Comparison of ENCODE assay signal across 21 mouse cellular contexts in genomic region chr3:25629198-25629597, GRCm38 (mm10).
DNase-seq lines count a peak whose midpoint lies in the region; ATAC-seq and TF ChIP-seq lines count a peak whose summit lies in the region.
"Had no signal": no experiment of that assay in that cellular context is flagged by ENCODE, and none has a peak within 500 bp of the region (broad histone marks: within the 10 kb centered on the region; RNA-seq: fewer than 3 reads in every experiment).

No protein-coding gene starts in this region.

- WGBS in embryonic facial prominence, embryonic 11.5 days = 51% methylated on average over 2 of the region's 2 CpGs
- whole genome bisulfite sequencing in embryonic facial prominence, embryonic 10.5 days = 58% methylated on average over 2 of the region's 2 CpGs
- 22% methylated on average over 2 of the region's 2 CpGs for WGBS in embryonic facial prominence, embryonic 14.5 days
- 28% methylated on average over 2 of the region's 2 CpGs for WGBS in limb, embryonic 14.5 days
- WGBS in liver, embryonic 11.5 days = 92% methylated on average over 2 of the region's 2 CpGs

- no peak for ATAC-seq in embryonic facial prominence, embryonic 11.5 days (replicated peaks; ENCODE audit: insufficient number of reproducible peaks, low FRiP score, low TSS enrichment, low read depth)
- ATAC-seq in embryonic facial prominence, embryonic 14.5 days (ENCODE audit: low read depth) = no peak
- ATAC-seq in limb, embryonic 14.5 days (ENCODE audit: low FRiP score, low read depth) = peak; percentile 55; the same call in 1 of the 2 replicates
- no peak for ATAC-seq in liver, embryonic 11.5 days (replicated peaks; ENCODE audit: low FRiP score)
- ATAC-seq: activated CD4-positive, CD25-positive, alpha-beta regulatory T cell, adult 4 months; forebrain, embryonic 13.5 days; forebrain, embryonic 15.5 days; forebrain, postnatal 0 days; Patski had no signal

- H3K4me3 ChIP-seq in embryonic facial prominence, embryonic 11.5 days (ENCODE audit: low read depth, low read length) = no peak overlapping the region
- no peak overlapping the region for H3K4me3 ChIP-seq in embryonic facial prominence, embryonic 10.5 days
- no peak overlapping the region for H3K4me3 ChIP-seq in embryonic facial prominence, embryonic 14.5 days (ENCODE audit: low read depth, low read length)
- H3K4me3 ChIP-seq in limb, embryonic 14.5 days (replicated peaks; ENCODE audit: low read length) = no peak overlapping the region
- no peak overlapping the region for H3K4me3 ChIP-seq in liver, embryonic 11.5 days (ENCODE audit: low read depth, low read length)
- H3K4me3 ChIP-seq: embryonic facial prominence, embryonic 13.5 days; forebrain, embryonic 13.5 days; forebrain, embryonic 15.5 days had no signal

- H3K27me3 ChIP-seq in embryonic facial prominence, embryonic 11.5 days (ENCODE audit: control insufficient read depth, insufficient read depth, low read length) = no peaks in the 10 kb centered on the region
- no peaks in the 10 kb centered on the region for H3K27me3 ChIP-seq in embryonic facial prominence, embryonic 10.5 days (replicated peaks; ENCODE audit: low read depth, poor library complexity, severe bottlenecking)
- no peaks in the 10 kb centered on the region for H3K27me3 ChIP-seq in embryonic facial prominence, embryonic 14.5 days (replicated peaks; ENCODE audit: control insufficient read depth, insufficient read depth, low read length)
- H3K27me3 ChIP-seq in limb, embryonic 14.5 days (ENCODE audit: control insufficient read depth, insufficient read depth, low read length) = no peaks in the 10 kb centered on the region
- H3K27me3 ChIP-seq in liver, embryonic 11.5 days (replicated peaks; ENCODE audit: control insufficient read depth, insufficient read depth, low read length) = no peaks in the 10 kb centered on the region
- H3K27me3 ChIP-seq: embryonic facial prominence, embryonic 13.5 days; forebrain, embryonic 13.5 days; forebrain, embryonic 15.5 days; Patski had no signal

- H3K4me1 ChIP-seq in embryonic facial prominence, embryonic 11.5 days (ENCODE audit: control insufficient read depth, insufficient read depth, low read length) = no peaks in the 10 kb centered on the region
- no peaks in the 10 kb centered on the region for H3K4me1 ChIP-seq in embryonic facial prominence, embryonic 10.5 days
- H3K4me1 ChIP-seq in embryonic facial prominence, embryonic 14.5 days (ENCODE audit: control insufficient read depth, insufficient read depth, low read length) = no peaks in the 10 kb centered on the region
- H3K4me1 ChIP-seq in limb, embryonic 14.5 days (ENCODE audit: control insufficient read depth, insufficient read depth, low read length) = no peaks in the 10 kb centered on the region
- no peaks in the 10 kb centered on the region for H3K4me1 ChIP-seq in liver, embryonic 11.5 days (replicated peaks; ENCODE audit: control insufficient read depth, insufficient read depth, low read length)
- H3K4me1 ChIP-seq: embryonic facial prominence, embryonic 13.5 days; forebrain, embryonic 13.5 days; forebrain, embryonic 15.5 days had no signal

- no peak overlapping the region for H3K27ac ChIP-seq in embryonic facial prominence, embryonic 11.5 days (replicated peaks; ENCODE audit: low read depth, low read length)
- no peak overlapping the region for H3K27ac ChIP-seq in embryonic facial prominence, embryonic 10.5 days (replicated peaks)
- H3K27ac ChIP-seq in embryonic facial prominence, embryonic 14.5 days (replicated peaks; ENCODE audit: low read depth, low read length) = no peak overlapping the region
- H3K27ac ChIP-seq in limb, embryonic 14.5 days (replicated peaks; ENCODE audit: low read depth, low read length) = no peak overlapping the region
- no peak overlapping the region for H3K27ac ChIP-seq in liver, embryonic 11.5 days (ENCODE audit: low read depth, low read length)
- H3K27ac ChIP-seq: embryonic facial prominence, embryonic 13.5 days; forebrain, embryonic 13.5 days; forebrain, embryonic 15.5 days had no signal

- H3K36me3 ChIP-seq in embryonic facial prominence, embryonic 11.5 days (replicated peaks; ENCODE audit: control insufficient read depth, insufficient read depth, low read depth, low read length) = no peaks in the 10 kb centered on the region
- H3K36me3 ChIP-seq in embryonic facial prominence, embryonic 10.5 days (replicated peaks) = no peaks in the 10 kb centered on the region
- H3K36me3 ChIP-seq in embryonic facial prominence, embryonic 14.5 days (ENCODE audit: control insufficient read depth, insufficient read depth, low read length) = no peaks in the 10 kb centered on the region
- no peaks in the 10 kb centered on the region for H3K36me3 ChIP-seq in limb, embryonic 14.5 days (ENCODE audit: control insufficient read depth, insufficient read depth, low read length)
- H3K36me3 ChIP-seq in liver, embryonic 11.5 days (ENCODE audit: control insufficient read depth, insufficient read depth, low read length) = no peaks in the 10 kb centered on the region
- H3K36me3 ChIP-seq: embryonic facial prominence, embryonic 13.5 days; forebrain, embryonic 15.5 days had no signal

- H3K4me2 ChIP-seq in embryonic facial prominence, embryonic 11.5 days (ENCODE audit: low read depth, low read length) = no peak overlapping the region
- H3K4me2 ChIP-seq in embryonic facial prominence, embryonic 14.5 days (ENCODE audit: low read depth, low read length) = no peak overlapping the region
- no peak overlapping the region for H3K4me2 ChIP-seq in limb, embryonic 14.5 days (replicated peaks; ENCODE audit: low read depth, low read length, severe bottlenecking)
- H3K4me2 ChIP-seq in liver, embryonic 11.5 days = no peak overlapping the region
- H3K4me2 ChIP-seq: embryonic facial prominence, embryonic 13.5 days; forebrain, embryonic 13.5 days; forebrain, embryonic 15.5 days had no signal

- no peaks in the 10 kb centered on the region for H3K9me3 ChIP-seq in embryonic facial prominence, embryonic 11.5 days (replicated peaks; ENCODE audit: control insufficient read depth, low read length)
- H3K9me3 ChIP-seq in embryonic facial prominence, embryonic 10.5 days = no peaks in the 10 kb centered on the region
- H3K9me3 ChIP-seq in embryonic facial prominence, embryonic 14.5 days (ENCODE audit: control insufficient read depth, low read length) = no peaks in the 10 kb centered on the region
- no peaks in the 10 kb centered on the region for H3K9me3 ChIP-seq in limb, embryonic 14.5 days (ENCODE audit: control insufficient read depth, low read length)
- H3K9me3 ChIP-seq in liver, embryonic 11.5 days (ENCODE audit: control insufficient read depth, low read length) = no peaks in the 10 kb centered on the region
- H3K9me3 ChIP-seq: embryonic facial prominence, embryonic 13.5 days; forebrain, embryonic 13.5 days; forebrain, embryonic 15.5 days had no signal

- TF ChIP-seq POLR2A in limb, embryonic 14.5 days (IDR thresholded peaks at IDR 0.05; ENCODE audit: borderline replicate concordance, extremely low read depth, insufficient read depth, insufficient read length) = no peak

- peak; percentile 14 for DNase-seq in embryonic facial prominence, embryonic 11.5 days (ENCODE audit: low spot score)
- no peak for DNase-seq in embryonic facial prominence, embryonic 10.5 days (ENCODE audit: low spot score)
- DNase-seq in embryonic facial prominence, embryonic 14.5 days (ENCODE audit: low spot score) = peak; percentile 30
- DNase-seq in forelimb bud, embryonic 11.5 days (ENCODE audit: low read depth, low spot score) = peak; percentile 16
- DNase-seq in limb, embryonic 14.5 days (ENCODE audit: low spot score) = peak; percentile 65
- DNase-seq in MN1 (ENCODE audit: low spot score) = no peak
- no peak for DNase-seq in liver, embryonic 11.5 days (ENCODE audit: low spot score)
- DNase-seq: adrenal gland, adult 8-10 months; adrenal gland, postnatal 14 days; adrenal gland, postnatal 36 days; cerebellum, adult 11-12 months; cerebellum, adult 2 months; cerebellum, adult 9-10 months; cerebellum, postnatal 10 days; cerebellum, postnatal 25 days; forebrain, postnatal 0 days had no signal

- H3K9ac ChIP-seq in embryonic facial prominence, embryonic 11.5 days (replicated peaks; ENCODE audit: low read length) = no peak overlapping the region
- H3K9ac ChIP-seq in embryonic facial prominence, embryonic 14.5 days (ENCODE audit: low read depth, low read length) = no peak overlapping the region
- H3K9ac ChIP-seq in limb, embryonic 14.5 days (ENCODE audit: low read depth, low read length, severe bottlenecking) = no peak overlapping the region
- no peak overlapping the region for H3K9ac ChIP-seq in liver, embryonic 11.5 days (ENCODE audit: low read depth, low read length)
- H3K9ac ChIP-seq: embryonic facial prominence, embryonic 13.5 days; forebrain, embryonic 13.5 days; forebrain, embryonic 15.5 days; forebrain, postnatal 0 days had no signal

Comparison
In these comparisons a context has a peak if more than half of its experiments do, and no peak if none do; other contexts are left out.
1. DNase-seq: peak in embryonic facial prominence, embryonic 11.5 days (single experiment), embryonic facial prominence, embryonic 14.5 days (single experiment), forelimb bud, embryonic 11.5 days (single experiment) and limb, embryonic 14.5 days (single experiment); none in embryonic facial prominence, embryonic 10.5 days (single experiment), MN1 (single experiment) and liver, embryonic 11.5 days (single experiment).